Mouse (Mus musculus) MEL (cell line): ENCODE results near the gene Gm49369. TPM values are rescaled to one million over a fixed set of nuclear protein-coding genes. Genes with fewer than 3 reads are reported as not detected.
"Not testable (repeated sequence)": the region's sequence is repeated elsewhere in the genome, so short reads cannot be mapped to it uniquely, and the experiment has no call there.

Experiments
- DNase-seq: peaks from one replicate; pipeline ENCODE4 v3.0.0; 2011; ENCODE audit warnings: low read depth, low spot score
- H3K27ac ChIP-seq: 2 replicates; pipeline ENCODE4 v1.5.1; 2012; ENCODE audit warnings: low read depth, mild to moderate bottlenecking, control low read depth, low read length, moderate library complexity; ENCODE audit not compliant: control insufficient read depth
- H3K27me3 ChIP-seq, 2 experiments: fragments of 150-350 bp in 1 of 2; sonication (generic) in 1 of 2; 2 replicates each; pipeline ENCODE4 v1.6.1; 2012; ENCODE audit warnings: low read length in 2 of 2, mild to moderate bottlenecking in 2 of 2, improper control_type of control experiment in 1 of 2, moderate library complexity in 1 of 2; ENCODE audit not compliant: insufficient read depth in 2 of 2, control insufficient read depth in 1 of 2
- H3K36me3 ChIP-seq, 2 experiments: 2 replicates each; pipeline ENCODE4 v1.6.1; 2012 to 2014; ENCODE audit warnings: low read length in 2 of 2, improper control_type of control experiment in 1 of 2, inconsistent platforms in 1 of 2, mild to moderate bottlenecking in 1 of 2; ENCODE audit not compliant: insufficient read depth in 2 of 2, control insufficient read depth in 1 of 2
- H3K4me1 ChIP-seq, 2 experiments: fragments of 150-350 bp in 1 of 2; sonication (generic) in 1 of 2; 2 replicates each; pipeline ENCODE4 v1.6.1; 2012; ENCODE audit warnings: low read length in 2 of 2, improper control_type of control experiment in 1 of 2, mild to moderate bottlenecking in 1 of 2; ENCODE audit not compliant: insufficient read depth in 2 of 2, control insufficient read depth in 1 of 2
- H3K4me3 ChIP-seq, 2 experiments: fragments of 150-350 bp in 1 of 2; sonication (generic) in 1 of 2; 2 replicates each; pipeline ENCODE4 v1.5.1; 2012; ENCODE audit warnings: low read depth in 2 of 2, low read length in 2 of 2, mild to moderate bottlenecking in 2 of 2, moderate library complexity in 2 of 2, control low read depth in 1 of 2, improper control_type of control experiment in 1 of 2; ENCODE audit not compliant: control insufficient read depth in 1 of 2, insufficient read depth in 1 of 2
- H3K79me2 ChIP-seq: 2 replicates; pipeline ENCODE4 v1.6.1; 2012; ENCODE audit warnings: mild to moderate bottlenecking, low read length, moderate library complexity; ENCODE audit not compliant: control insufficient read depth, poor library complexity, insufficient read depth
- H3K9ac ChIP-seq: 2 replicates; pipeline ENCODE4 v1.6.1; 2012; ENCODE audit warnings: low read depth, mild to moderate bottlenecking, control low read depth, low read length, moderate library complexity; ENCODE audit not compliant: control insufficient read depth, poor library complexity, severe bottlenecking
- H3K9me3 ChIP-seq: fragments of 150-350 bp; sonication (generic); replicated peaks from 2 replicates; pipeline ENCODE4 v1.6.1; 2012; ENCODE audit warnings: mild to moderate bottlenecking, low read length, improper control_type of control experiment, moderate library complexity; ENCODE audit not compliant: insufficient read depth
- BHLHE40 ChIP-seq: IDR thresholded peaks from 2 replicates; pipeline ENCODE4 v1.6.1; 2012; ENCODE audit warnings: low read depth, mild to moderate bottlenecking, inconsistent platforms, low read length, improper control_type of control experiment, borderline replicate concordance
- CHD1 ChIP-seq: IDR thresholded peaks from 2 replicates; pipeline ENCODE4 v1.6.1; 2012; ENCODE audit warnings: low read depth, mild to moderate bottlenecking, inconsistent platforms, low read length, improper control_type of control experiment
- CTCF ChIP-seq, 3 experiments: IDR thresholded peaks in 2 of 3; conservative IDR thresholded peaks in 1 of 3; 2 replicates each; pipeline ENCODE4 v1.5.1; 2011 to 2012; ENCODE audit warnings: low read length in 3 of 3, low read depth in 2 of 3, mild to moderate bottlenecking in 2 of 3, improper control_type of control experiment in 1 of 3, inconsistent platforms in 1 of 3, mixed read lengths in 1 of 3, moderate library complexity in 1 of 3; ENCODE audit not compliant: control insufficient read depth in 1 of 3, insufficient read depth in 1 of 3, poor library complexity in 1 of 3, severe bottlenecking in 1 of 3
- ELF1 ChIP-seq: IDR thresholded peaks from 2 replicates; pipeline ENCODE4 v1.6.1; 2014; ENCODE audit warnings: low read depth, mild to moderate bottlenecking, inconsistent platforms, low read length, improper control_type of control experiment, moderate library complexity
- GATA1 ChIP-seq: IDR thresholded peaks from 2 replicates; pipeline ENCODE4 v1.6.1; 2011; ENCODE audit warnings: low read depth, low read length, improper control_type of control experiment
- JUND ChIP-seq: IDR thresholded peaks from 2 replicates; pipeline ENCODE4 v1.6.1; 2011; ENCODE audit warnings: low read depth, mild to moderate bottlenecking, improper control_type of control experiment, low read length
- MAX ChIP-seq: IDR thresholded peaks from 2 replicates; pipeline ENCODE4 v1.6.1; 2011; ENCODE audit warnings: low read length, improper control_type of control experiment
- NELFE ChIP-seq: IDR thresholded peaks from 2 replicates; pipeline ENCODE4 v1.6.1; 2011; ENCODE audit warnings: low read depth, low read length, improper control_type of control experiment
- RAD21 ChIP-seq: IDR thresholded peaks from 2 replicates; pipeline ENCODE4 v1.6.1; 2011; ENCODE audit warnings: mild to moderate bottlenecking, low read depth, low read length, improper control_type of control experiment
- SMC3 ChIP-seq: IDR thresholded peaks from 2 replicates; pipeline ENCODE4 v1.6.1; 2011; ENCODE audit warnings: low read depth, low read length, improper control_type of control experiment
- TAL1 ChIP-seq: IDR thresholded peaks from 2 replicates; pipeline ENCODE4 v1.6.1; 2012; ENCODE audit warnings: mild to moderate bottlenecking, inconsistent platforms, low read length, moderate library complexity, mixed read lengths
- TCF12 ChIP-seq: IDR thresholded peaks from 2 replicates; pipeline ENCODE4 v1.6.1; 2014; ENCODE audit warnings: low read depth, mild to moderate bottlenecking, inconsistent platforms, low read length, improper control_type of control experiment, moderate library complexity
- USF1 ChIP-seq: IDR thresholded peaks from 2 replicates; pipeline ENCODE4 v1.6.1; 2014; ENCODE audit warnings: low read depth, mild to moderate bottlenecking, inconsistent platforms, low read length, improper control_type of control experiment, moderate library complexity
- ZC3H11A ChIP-seq: IDR thresholded peaks from 2 replicates; pipeline ENCODE4 v1.6.1; 2012; ENCODE audit warnings: low read depth, mild to moderate bottlenecking, inconsistent platforms, low read length, improper control_type of control experiment
- ZKSCAN1 ChIP-seq: IDR thresholded peaks from 2 replicates; pipeline ENCODE4 v1.6.1; 2012; ENCODE audit warnings: low read depth, mild to moderate bottlenecking, inconsistent platforms, low read length, improper control_type of control experiment, moderate library complexity
- polyA plus RNA-seq, 2 experiments: library from polyadenylated mRNA; stranded (reverse) in 1 of 2; unstranded in 1 of 2; fragments of >175 nt in 1 of 2; fragments of >200 nt in 1 of 2; gene quantifications; 2 replicates each; pipeline versions ENCODE4 v1.2.1 to v1.2.4; 2012; ENCODE audit warnings: low replicate concordance in 2 of 2, low read depth in 1 of 2; ENCODE audit not compliant: insufficient read length in 2 of 2, insufficient read depth in 1 of 2, missing spikeins in 1 of 2
- total RNA-seq: library from RNA; depleted of rRNA; stranded (reverse); fragments of 300-350 nt; gene quantifications from 2 replicates; pipeline ENCODE4 v1.2.3, GENCODE M21; 2012

Gene Gm49369
- total and polyA plus RNA-seq, 3 experiments: 3.2 to 15.2 TPM; not detected in 1

DNA sequence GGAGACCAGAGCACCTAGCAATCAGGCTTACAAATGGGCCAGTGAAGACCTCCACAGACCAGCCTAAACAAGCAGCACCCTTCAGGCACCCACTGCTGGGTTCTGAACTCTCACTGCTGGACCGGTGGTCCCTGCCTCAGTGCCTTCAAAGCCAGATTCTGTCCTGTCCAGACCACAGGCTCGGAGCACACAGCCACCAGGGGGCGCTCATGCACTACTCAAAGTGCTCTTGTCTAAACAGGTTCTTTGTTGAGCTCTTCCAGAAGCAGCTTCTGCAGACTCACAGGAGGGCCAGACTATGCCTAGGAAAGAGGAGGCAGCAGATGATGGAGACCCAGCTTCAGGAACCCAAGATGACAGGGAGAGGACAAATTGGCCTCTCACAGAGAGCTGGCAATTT is 48.2 kb downstream of the Gm49369 start:
- DNase-seq: peak; percentile 84
- no peaks in the 10 kb centered on the region for H3K27me3 ChIP-seq

DNA sequence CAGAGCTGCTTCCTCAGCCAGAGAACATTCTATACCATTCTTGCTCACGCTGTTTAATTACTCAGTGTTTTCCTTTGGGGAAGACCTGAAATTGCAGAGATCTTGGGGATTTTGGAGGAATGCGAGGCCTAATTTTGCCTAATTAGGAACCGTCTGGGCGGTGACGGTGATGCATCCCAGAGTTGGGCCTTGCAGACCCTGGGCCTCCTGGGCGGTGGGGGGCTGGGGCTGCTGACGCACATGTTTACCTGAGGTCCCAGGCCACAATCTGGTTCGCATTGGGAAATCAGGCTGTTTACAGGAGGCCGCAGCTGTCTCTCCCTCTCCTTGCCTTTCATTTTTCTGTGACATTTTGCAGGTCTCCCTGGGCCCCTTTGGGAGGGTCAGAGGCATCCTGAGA is 49.7 kb downstream of the Gm49369 start:
- H3K9me3 ChIP-seq, H3K4me3 ChIP-seq: not testable (repeated sequence)

More for the DNA sequence above, 48.2 kb downstream of the Gm49369 start:
- Histone ChIP-seq H3K9me3 (no peaks in the 10 kb centered on the region), H3K9ac (no peak overlapping the region), H3K27ac (no peak overlapping the region), H3K36me3 (no peaks in the 10 kb centered on the region), H3K4me3 (no peak overlapping the region), H3K4me1 (peaks cover 0 to 4% of the 10 kb centered on the region in 2 experiments; a peak in 1 of 4 replicates), H3K79me2 (no peaks in the 10 kb centered on the region)
- TF ChIP-seq ZC3H11A (peak; percentile 99), RAD21 (peak; percentile 98), ELF1 (no peak), SMC3 (peak; percentile 99), NELFE (no peak), CTCF (IDR thresholded peaks at IDR 0.05 in 2 of 3, conservative IDR thresholded peaks at IDR 0.05 in 1 of 3; ENCODE audit: control insufficient read depth in 1 of 3, insufficient read depth in 1 of 3, low read depth in 2 of 3, low read length in 3 of 3, poor library complexity in 1 of 3, severe bottlenecking in 1 of 3) (peak; percentile 85 to 100 (median 88))

DNA sequence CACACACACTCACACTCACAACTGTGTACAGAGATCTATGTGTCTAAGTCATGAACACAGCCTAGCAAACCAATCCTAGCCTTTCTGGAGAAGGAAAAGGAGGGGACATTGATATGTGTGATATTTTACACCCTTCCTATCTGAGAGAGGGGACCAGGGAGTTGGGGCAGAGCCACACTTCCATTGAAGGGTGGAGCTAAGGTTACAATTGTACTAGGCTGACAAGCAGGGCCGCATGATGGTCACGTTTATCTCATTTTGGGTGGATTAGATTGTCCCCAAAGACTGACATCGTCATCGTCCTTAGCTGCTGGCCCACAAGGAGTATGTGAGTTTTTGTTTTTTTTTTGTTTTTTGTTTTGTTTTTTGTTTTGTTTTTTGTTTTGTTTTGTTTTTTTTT is 51.2 kb downstream of the Gm49369 start:
- Histone ChIP-seq H3K27ac (no peak overlapping the region), H3K9ac (no peak overlapping the region), H3K9me3 (no peaks in the 10 kb centered on the region), H3K27me3 (peaks cover 6 to 8% of the 10 kb centered on the region in 2 experiments)
- TF ChIP-seq GATA1: no peak
- TF ChIP-seq USF1: no peak
- no peak for TF ChIP-seq BHLHE40
- no peak for TF ChIP-seq ZKSCAN1
- TF ChIP-seq TCF12: no peak
- no peak for TF ChIP-seq TAL1
- no peak for TF ChIP-seq CHD1
- no peak for TF ChIP-seq ELF1
- no peak for TF ChIP-seq MAX
- TF ChIP-seq JUND: no peak
- TF ChIP-seq, all 39 proteins: peak for 0
- DNase-seq: no peak
- Histone ChIP-seq H3K36me3 (no peaks in the 10 kb centered on the region), H3K79me2 (no peaks in the 10 kb centered on the region), H3K4me1 (peaks cover 0 to 4% of the 10 kb centered on the region in 2 experiments; a peak in 1 of 4 replicates), H3K4me3 (no peak overlapping the region)

More for the DNA sequence above, 49.7 kb downstream of the Gm49369 start:
- not testable (repeated sequence) for H3K4me1 ChIP-seq, H3K79me2 ChIP-seq, H3K27me3 ChIP-seq, H3K36me3 ChIP-seq, H3K9ac ChIP-seq, H3K27ac ChIP-seq, DNase-seq
